Mouse (Mus musculus) G1E (cell line): Measurements from ENCODE around the gene Moxd1. TPM values are rescaled to one million over a fixed set of nuclear protein-coding genes. Genes with fewer than 3 reads are reported as not detected.

ENCODE experiments used
- ATAC-seq: 2 replicates; pipeline ENCODE4 v1.8.0; 2016; ENCODE audit warnings: mild to moderate bottlenecking; ENCODE audit not compliant: insufficient number of reproducible peaks, poor library complexity, low FRiP score, severe bottlenecking; ENCODE audit errors: extremely low read depth
- DNase-seq: peaks from one replicate; pipeline ENCODE4 v3.0.0; 2012; ENCODE audit warnings: low spot score
- H3K27me3 ChIP-seq: 2 replicates; pipeline ENCODE4 v1.6.1; 2012; ENCODE audit warnings: mild to moderate bottlenecking, low read length, inconsistent platforms; ENCODE audit not compliant: insufficient read depth
- H3K36me3 ChIP-seq: replicated peaks from 2 replicates; pipeline ENCODE3; 2012; ENCODE audit warnings: mild to moderate bottlenecking, inconsistent platforms
- H3K4me1 ChIP-seq: 2 replicates; pipeline ENCODE4 v1.6.1; 2012; ENCODE audit warnings: low read depth, low read length, inconsistent platforms, mixed read lengths; ENCODE audit not compliant: insufficient read depth
- H3K4me3 ChIP-seq: 2 replicates; pipeline ENCODE4 v1.5.1; 2012; ENCODE audit warnings: low read depth, mild to moderate bottlenecking, inconsistent platforms, low read length, moderate library complexity, mixed read lengths
- H3K9me3 ChIP-seq: replicated peaks from 2 replicates; pipeline ENCODE4 v1.6.1; 2012; ENCODE audit warnings: inconsistent platforms
- CTCF ChIP-seq: IDR thresholded peaks from 2 replicates; pipeline ENCODE4 v1.5.1; 2012; ENCODE audit warnings: low read depth, low read length, inconsistent platforms, mixed read lengths
- GATA1 ChIP-seq: IDR thresholded peaks from 2 replicates; pipeline ENCODE4 v1.6.1; 2012; ENCODE audit warnings: borderline replicate concordance, low read length, inconsistent platforms, mixed read lengths
- GATA2 ChIP-seq: IDR thresholded peaks from 2 replicates; pipeline ENCODE4 v1.6.1; 2012; ENCODE audit warnings: low read depth, low read length, inconsistent platforms, borderline replicate concordance
- POLR2AphosphoS5 ChIP-seq: IDR thresholded peaks from 2 replicates; pipeline ENCODE4 v1.6.1; 2012; ENCODE audit warnings: low read depth, low read length, inconsistent platforms; ENCODE audit not compliant: insufficient replicate concordance
- TAL1 ChIP-seq: conservative IDR thresholded peaks from 2 replicates; pipeline ENCODE4 v1.6.1; 2012; ENCODE audit warnings: low read depth, low read length, inconsistent platforms, mixed read lengths
- polyA plus RNA-seq: library from polyadenylated mRNA; stranded (reverse); fragments of >175 nt; gene quantifications from 2 replicates; pipeline ENCODE4 v1.2.3, GENCODE M21; 2012
- total RNA-seq, 2 experiments: library from RNA; stranded (forward) in 1 of 2; stranded (reverse) in 1 of 2; fragments of 200-1000 nt in 1 of 2; fragments of >200 nt in 1 of 2; fragmentation: Nextera tagmentation in 1 of 2; gene quantifications; 2 replicates each; pipeline ENCODE4 v1.2.3; 2014 to 2017

Gene Moxd1
- not detected in 2 replicates for total RNA-seq (2014; fragmentation: Nextera tagmentation)
- total RNA-seq (2017), result 0.06 TPM in 1 of 2 replicates, not detected in the other
- polyA plus RNA-seq, result not detected in 2 replicates

DNA sequence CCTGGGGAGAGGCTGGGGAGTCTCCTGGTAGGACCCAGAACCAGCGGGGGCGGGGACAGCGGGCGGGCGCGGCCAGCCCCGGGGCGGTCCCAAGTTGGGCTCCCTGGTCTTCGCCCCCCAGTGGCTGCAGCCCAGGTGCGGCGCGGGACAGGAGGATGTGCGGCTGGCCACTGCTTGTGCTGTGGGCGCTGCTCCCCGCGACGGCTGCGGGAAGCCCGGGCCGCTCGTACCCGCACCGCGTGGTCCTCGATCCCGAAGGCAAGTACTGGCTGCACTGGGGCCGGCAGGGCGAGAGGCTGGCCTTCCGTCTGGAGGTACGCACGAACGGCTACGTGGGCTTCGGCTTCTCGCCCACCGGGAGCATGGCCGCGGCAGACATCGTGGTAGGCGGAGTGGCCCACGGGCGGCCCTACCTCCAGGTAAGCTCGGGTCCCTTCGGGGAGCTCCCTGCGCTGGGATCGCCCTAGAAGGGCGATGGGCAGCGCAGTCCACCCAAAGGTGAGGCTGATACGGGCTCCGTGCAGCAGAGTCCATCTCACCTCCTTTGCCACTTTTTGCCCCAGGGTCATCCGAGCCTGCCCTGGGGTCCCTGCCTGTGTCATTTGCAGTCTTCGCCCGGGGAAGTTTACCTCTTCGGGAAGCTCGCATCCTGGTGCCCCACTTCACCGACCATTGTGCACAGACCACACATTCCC lies at the start of gene Moxd1:
Gene Moxd1 (plus strand): TSS at position 69 of the 695 bp plus-strand sequence.
- H3K4me1 ChIP-seq, result no peaks in the 10 kb centered on the region
- DNase-seq, result no peak
- H3K36me3 ChIP-seq, result no peaks in the 10 kb centered on the region
- peaks cover 8% of the 10 kb centered on the region for H3K27me3 ChIP-seq
- H3K9me3 ChIP-seq, result no peaks in the 10 kb centered on the region
- ATAC-seq, result no peak
- no peak within 1 kb of the TSS for H3K4me3 ChIP-seq
- TF ChIP-seq POLR2AphosphoS5, result no peak

GRCm38 (mm10) chr10:24190392-24190791 lies 32.9 kb upstream of the Moxd1 start:
- DNase-seq (no peak), ATAC-seq (no peak)
- TF ChIP-seq CTCF (no peak), POLR2AphosphoS5 (no peak), TAL1 (no peak), GATA1 (no peak)
- H3K4me1 ChIP-seq, result no peaks in the 10 kb centered on the region
- H3K4me3 ChIP-seq, result no peak overlapping the region
- H3K36me3 ChIP-seq, result peaks cover 16% of the 10 kb centered on the region
- 0 out of 2 replicates have a peak, but pooled peaks cover 2% of the 10 kb centered on the region for H3K27me3 ChIP-seq
- no peaks in the 10 kb centered on the region for H3K9me3 ChIP-seq

DNA sequence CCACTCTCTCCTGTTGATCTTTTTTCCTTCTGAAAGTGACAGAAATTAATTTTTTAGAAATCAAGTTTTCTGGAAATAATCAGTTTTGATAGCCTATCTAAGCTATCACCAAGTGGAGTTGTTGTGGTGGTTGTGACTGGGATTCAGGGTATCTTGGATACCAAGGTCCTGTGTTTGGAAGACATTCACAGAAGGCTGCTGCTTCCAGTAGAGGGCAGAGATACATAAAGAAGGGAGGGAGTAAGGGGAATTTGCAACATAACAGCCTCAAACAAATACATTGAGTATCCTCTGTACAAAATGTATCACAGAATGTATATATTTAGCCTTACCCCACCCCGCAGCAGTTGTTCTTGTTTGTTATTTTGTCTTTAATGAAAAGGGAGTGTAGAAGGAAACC lies 31.3 kb upstream of the Moxd1 start:
- H3K4me1 ChIP-seq, result no peaks in the 10 kb centered on the region
- TF ChIP-seq TAL1, result no peak
- no peak for TF ChIP-seq GATA2
- TF ChIP-seq GATA1, result no peak
- TF ChIP-seq CTCF, result no peak
- TF ChIP-seq POLR2AphosphoS5, result no peak
- DNase-seq (no peak), ATAC-seq (no peak)
- no peaks in the 10 kb centered on the region for H3K9me3 ChIP-seq
- peaks cover 8% of the 10 kb centered on the region for H3K36me3 ChIP-seq
- no peak overlapping the region for H3K4me3 ChIP-seq
- peaks cover 6% of the 10 kb centered on the region; the same call in 1 of the 2 replicates for H3K27me3 ChIP-seq

DNA sequence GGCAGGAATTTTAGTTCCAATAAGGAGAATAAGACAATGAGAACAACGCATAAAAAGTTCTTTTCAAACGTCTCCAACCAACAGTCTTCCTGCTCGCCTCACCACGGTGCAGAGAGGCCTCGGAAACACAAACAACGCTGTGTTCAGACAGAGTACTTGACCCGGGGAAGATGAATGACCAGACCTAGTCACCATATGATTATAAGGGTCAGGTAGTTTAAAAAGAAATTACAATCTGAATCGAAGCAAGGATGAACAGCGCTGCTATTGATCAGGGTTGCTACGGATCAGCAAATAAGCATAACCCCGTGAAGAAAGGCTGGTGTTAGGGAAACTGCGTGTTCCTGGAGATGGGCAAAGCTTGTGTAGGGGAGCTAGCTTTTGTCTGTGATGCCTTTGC lies 24.0 kb upstream of the Moxd1 start:
- DNase-seq, result no peak
- no peak for TF ChIP-seq POLR2AphosphoS5
- no peak for TF ChIP-seq GATA1
- no peak for TF ChIP-seq CTCF
- no peak for TF ChIP-seq GATA2
- no peak for TF ChIP-seq TAL1
- no peaks in the 10 kb centered on the region for H3K4me1 ChIP-seq
- no peak overlapping the region for H3K4me3 ChIP-seq
- no peaks in the 10 kb centered on the region for H3K9me3 ChIP-seq
- no peaks in the 10 kb centered on the region for H3K36me3 ChIP-seq
- peaks cover 4% of the 10 kb centered on the region; the same call in 1 of the 2 replicates for H3K27me3 ChIP-seq
- ATAC-seq, result no peak

DNA sequence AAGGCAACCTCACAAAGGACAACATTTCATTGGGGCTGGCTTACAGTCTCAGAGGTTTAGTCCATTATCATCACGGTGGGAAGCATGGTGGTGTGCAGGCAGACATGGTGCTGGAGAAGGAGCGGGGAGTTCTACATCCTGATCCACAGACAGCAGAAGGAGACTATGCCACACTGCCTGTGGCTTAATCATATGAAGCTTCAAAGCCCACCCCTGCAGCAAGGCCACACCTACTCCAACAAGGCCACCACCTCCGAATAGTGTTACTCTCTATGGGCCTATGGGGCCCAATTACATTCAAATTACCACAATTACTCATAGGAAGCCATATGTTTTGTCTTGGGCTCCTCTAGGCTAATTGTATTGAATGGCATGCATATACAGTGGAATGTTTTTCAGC lies 23.2 kb upstream of the Moxd1 start:
- H3K9me3 ChIP-seq, result no peaks in the 10 kb centered on the region
- no peaks in the 10 kb centered on the region for H3K4me1 ChIP-seq
- H3K4me3 ChIP-seq, result no peak overlapping the region
- DNase-seq (no peak), ATAC-seq (no peak)
- H3K27me3 ChIP-seq, result peaks cover 4% of the 10 kb centered on the region; the same call in 1 of the 2 replicates
- H3K36me3 ChIP-seq, result no peaks in the 10 kb centered on the region
- TF ChIP-seq POLR2AphosphoS5 (no peak), TAL1 (no peak), CTCF (no peak), GATA1 (no peak), GATA2 (no peak)

DNA sequence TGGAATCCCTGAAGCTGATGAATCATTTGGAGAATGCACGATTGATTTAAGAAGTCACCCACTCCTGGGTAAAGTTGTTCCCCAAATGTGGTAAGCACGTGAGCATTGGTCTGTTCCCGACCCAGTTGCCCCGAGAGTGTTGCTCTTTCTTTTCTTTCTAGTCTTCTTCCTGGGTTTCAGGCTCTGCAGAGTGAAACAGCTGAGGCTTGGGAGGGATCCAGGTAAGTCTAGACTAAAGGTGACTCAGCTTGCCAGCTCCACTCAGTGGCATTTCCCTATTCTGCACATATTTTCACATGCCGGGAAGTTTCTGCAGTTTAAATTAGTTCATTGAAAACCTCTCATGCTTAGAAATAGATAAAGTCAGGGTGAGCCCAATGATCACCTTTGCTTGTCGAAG lies 13.2 kb upstream of the Moxd1 start:
- Histone ChIP-seq H3K4me1 (no peaks in the 10 kb centered on the region), H3K9me3 (no peaks in the 10 kb centered on the region), H3K27me3 (no peaks in the 10 kb centered on the region), H3K36me3 (no peaks in the 10 kb centered on the region), H3K4me3 (no peak overlapping the region)
- DNase-seq (no peak), ATAC-seq (no peak)
- no peak for TF ChIP-seq GATA1
- TF ChIP-seq CTCF, result no peak
- no peak for TF ChIP-seq GATA2
- no peak for TF ChIP-seq TAL1
- no peak for TF ChIP-seq POLR2AphosphoS5

GRCm38 (mm10) chr10:24213297-24213696 lies 10.0 kb upstream of the Moxd1 start:
- no peaks in the 10 kb centered on the region for H3K36me3 ChIP-seq
- DNase-seq (no peak), ATAC-seq (no peak)
- TF ChIP-seq TAL1 (no peak), POLR2AphosphoS5 (no peak), CTCF (no peak), GATA1 (no peak), GATA2 (no peak)
- no peak overlapping the region for H3K4me3 ChIP-seq
- H3K4me1 ChIP-seq, result no peaks in the 10 kb centered on the region
- H3K9me3 ChIP-seq, result no peaks in the 10 kb centered on the region
- no peaks in the 10 kb centered on the region for H3K27me3 ChIP-seq
